Mouse (Mus musculus): ENCODE data around the gene Pias3. TPM values are rescaled to one million over a fixed set of nuclear protein-coding genes. Genes with fewer than 3 reads are reported as not detected.
"Not testable (repeated sequence)": the region's sequence is repeated elsewhere in the genome, so short reads cannot be mapped to it uniquely, and the experiment has no call there.

The Pias3 gene
- 54.6 and 60.2 TPM in 2 replicates for polyA plus RNA-seq (2015; fragmentation: Nextera tagmentation; extraction: Ambion mirVana)

DNA sequence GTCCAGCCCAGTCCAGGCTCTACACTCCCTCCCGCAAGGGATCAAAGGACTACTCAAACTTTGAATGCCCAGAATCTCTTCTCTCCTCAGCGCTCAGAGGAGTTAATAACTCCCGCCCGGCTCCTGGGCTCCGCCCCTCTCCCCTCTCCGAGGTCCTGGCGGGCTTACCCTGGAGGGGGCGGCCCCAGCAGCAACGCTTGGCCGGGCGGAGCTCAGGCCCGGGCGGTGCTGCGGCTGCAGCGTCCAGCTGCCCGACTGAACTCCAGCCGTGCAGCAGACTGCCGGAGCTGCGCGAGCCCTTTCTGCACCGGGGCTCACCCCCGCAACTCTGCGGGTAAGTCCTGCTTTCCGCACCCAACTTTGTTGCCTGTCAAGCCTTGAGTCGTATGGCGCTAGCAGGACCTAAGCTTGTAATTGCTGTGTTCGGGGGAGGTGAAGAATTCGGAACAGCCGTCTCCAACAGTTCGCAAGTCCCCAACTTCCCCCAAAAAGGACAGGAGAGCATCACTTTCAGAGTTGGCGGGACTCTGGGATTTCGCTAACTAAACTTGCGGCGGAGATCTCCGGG lies at the start of gene Pias3:
Gene Pias3 (plus strand): TSS at position 187 of the 568 bp plus-strand sequence.
- under 1% methylated on average over 35 of the region's 35 CpGs for WGBS
- peak within 1 kb of the TSS; percentile 84 for H3K4me2 ChIP-seq (ENCODE audit: low read depth, low read length)
- H3K4me3 ChIP-seq (replicated peaks; ENCODE audit: low read length): peak within 1 kb of the TSS; percentile 83
- peaks cover 12% of the 10 kb centered on the region; the same call in 1 of the 2 replicates for H3K36me3 ChIP-seq (ENCODE audit: control insufficient read depth, insufficient read depth, low read length)
- H3K27me3 ChIP-seq (ENCODE audit: control insufficient read depth, insufficient read depth, low read length): no peaks in the 10 kb centered on the region
- H3K9me3 ChIP-seq (replicated peaks; ENCODE audit: control insufficient read depth, low read length): no peaks in the 10 kb centered on the region
- ATAC-seq (ENCODE audit: insufficient read depth, low FRiP score): peak; percentile 91
- peaks cover 20% of the 10 kb centered on the region for H3K4me1 ChIP-seq (ENCODE audit: control insufficient read depth, insufficient read depth, low read length)
- H3K9ac ChIP-seq (ENCODE audit: low read length): peak within 1 kb of the TSS; percentile 96
- peak within 1 kb of the TSS; percentile 85 for H3K27ac ChIP-seq (ENCODE audit: low read length)

DNA sequence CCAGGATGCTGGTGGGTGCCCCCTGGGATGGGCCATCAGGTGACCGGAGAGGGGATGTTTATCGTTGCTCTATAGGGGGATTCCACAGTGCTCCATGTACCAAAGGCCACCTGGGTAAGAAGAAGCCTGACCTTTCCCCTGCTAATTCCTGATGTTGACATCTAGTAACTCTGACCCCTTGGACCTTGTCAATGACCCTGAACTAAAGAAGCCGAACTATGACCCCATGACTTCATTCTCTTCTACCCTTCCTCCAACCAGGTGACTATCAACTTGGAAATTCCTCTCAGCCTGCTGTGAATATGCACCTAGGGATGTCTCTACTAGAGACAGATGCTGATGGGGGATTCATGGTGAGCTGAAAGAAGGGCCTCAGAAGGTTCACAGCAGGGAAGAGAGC lies 48.8 kb upstream of the Pias3 start:
- Histone ChIP-seq H3K9me3 (replicated peaks; ENCODE audit: control insufficient read depth, low read length) (no peaks in the 10 kb centered on the region), H3K36me3 (ENCODE audit: control insufficient read depth, insufficient read depth, low read length) (peaks cover 3% of the 10 kb centered on the region; the same call in 1 of the 2 replicates), H3K4me1 (ENCODE audit: control insufficient read depth, insufficient read depth, low read length) (no peaks in the 10 kb centered on the region), H3K9ac (ENCODE audit: low read length) (no peak overlapping the region), H3K4me2 (ENCODE audit: low read depth, low read length) (no peak overlapping the region), H3K27ac (ENCODE audit: low read length) (no peak overlapping the region), H3K27me3 (ENCODE audit: control insufficient read depth, insufficient read depth, low read length) (no peaks in the 10 kb centered on the region), H3K4me3 (replicated peaks; ENCODE audit: low read length) (no peak overlapping the region)
- WGBS: 80% methylated on average over 3 of the region's 3 CpGs
- no peak for ATAC-seq (ENCODE audit: insufficient read depth, low FRiP score)

DNA sequence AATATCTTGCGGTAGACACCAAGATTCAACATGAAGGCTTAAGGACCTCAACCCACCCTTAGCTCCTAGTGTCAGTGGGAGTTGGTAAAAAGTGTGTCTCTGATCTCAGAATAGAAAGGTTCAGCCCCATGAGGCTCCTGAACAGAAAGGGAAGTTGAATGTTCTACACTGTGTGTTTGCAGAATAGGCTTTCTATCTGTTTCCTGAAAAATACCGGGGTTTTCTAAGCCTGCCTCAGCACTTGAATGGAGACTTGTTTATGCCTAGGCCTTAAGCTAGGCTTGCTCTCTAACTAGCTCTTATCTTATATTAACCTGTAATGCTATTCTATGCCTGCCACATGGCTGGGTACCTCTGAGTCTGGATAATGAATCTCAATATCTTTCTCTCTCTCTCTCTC lies 35.3 kb upstream of the Pias3 start:
- H3K4me2 ChIP-seq (ENCODE audit: low read depth, low read length): no peak overlapping the region

DNA sequence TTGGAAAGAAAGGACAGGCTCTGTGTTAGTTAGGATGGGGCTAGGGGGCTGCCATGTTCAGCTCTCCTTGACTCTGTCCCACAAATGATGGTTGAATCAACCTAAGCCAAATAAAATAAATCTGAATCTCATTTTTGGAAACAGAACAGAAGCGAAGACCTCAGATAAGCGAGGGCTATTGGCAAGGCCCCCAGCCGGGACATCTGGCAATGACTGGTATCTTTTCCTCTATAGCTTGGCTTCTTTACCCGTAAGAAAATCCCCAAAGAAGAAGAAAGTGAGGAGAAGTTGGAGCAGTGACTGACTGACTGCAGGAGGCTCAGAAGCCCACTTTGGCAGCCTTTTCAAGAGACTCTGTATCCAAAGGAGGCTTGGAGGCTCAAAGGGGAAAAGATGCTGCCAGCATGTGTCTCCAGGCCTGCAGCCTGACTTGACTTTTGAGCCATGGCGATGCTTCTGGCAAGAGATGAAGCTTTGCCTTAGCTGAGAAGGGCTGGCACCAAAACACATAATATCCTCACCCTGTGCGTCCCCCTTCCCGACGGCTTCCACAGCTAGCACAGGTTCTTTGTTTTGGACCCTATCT lies 33.4 kb upstream of the Pias3 start:
- WGBS: 44% methylated on average over 8 of the region's 8 CpGs
- no peak overlapping the region for H3K4me3 ChIP-seq (replicated peaks; ENCODE audit: low read length)

More for the DNA sequence above, 35.3 kb upstream of the Pias3 start:
- no peaks in the 10 kb centered on the region for H3K9me3 ChIP-seq (replicated peaks; ENCODE audit: control insufficient read depth, low read length)
- WGBS: 79% methylated on average over 2 of the region's 2 CpGs
- peaks cover 7% of the 10 kb centered on the region for H3K4me1 ChIP-seq (ENCODE audit: control insufficient read depth, insufficient read depth, low read length)
- no peak overlapping the region for H3K4me3 ChIP-seq (replicated peaks; ENCODE audit: low read length)
- H3K9ac ChIP-seq (ENCODE audit: low read length): no peak overlapping the region
- ATAC-seq (ENCODE audit: insufficient read depth, low FRiP score): no peak
- no peaks in the 10 kb centered on the region for H3K27me3 ChIP-seq (ENCODE audit: control insufficient read depth, insufficient read depth, low read length)
- no peaks in the 10 kb centered on the region for H3K36me3 ChIP-seq (ENCODE audit: control insufficient read depth, insufficient read depth, low read length)
- no peak overlapping the region for H3K27ac ChIP-seq (ENCODE audit: low read length)

DNA sequence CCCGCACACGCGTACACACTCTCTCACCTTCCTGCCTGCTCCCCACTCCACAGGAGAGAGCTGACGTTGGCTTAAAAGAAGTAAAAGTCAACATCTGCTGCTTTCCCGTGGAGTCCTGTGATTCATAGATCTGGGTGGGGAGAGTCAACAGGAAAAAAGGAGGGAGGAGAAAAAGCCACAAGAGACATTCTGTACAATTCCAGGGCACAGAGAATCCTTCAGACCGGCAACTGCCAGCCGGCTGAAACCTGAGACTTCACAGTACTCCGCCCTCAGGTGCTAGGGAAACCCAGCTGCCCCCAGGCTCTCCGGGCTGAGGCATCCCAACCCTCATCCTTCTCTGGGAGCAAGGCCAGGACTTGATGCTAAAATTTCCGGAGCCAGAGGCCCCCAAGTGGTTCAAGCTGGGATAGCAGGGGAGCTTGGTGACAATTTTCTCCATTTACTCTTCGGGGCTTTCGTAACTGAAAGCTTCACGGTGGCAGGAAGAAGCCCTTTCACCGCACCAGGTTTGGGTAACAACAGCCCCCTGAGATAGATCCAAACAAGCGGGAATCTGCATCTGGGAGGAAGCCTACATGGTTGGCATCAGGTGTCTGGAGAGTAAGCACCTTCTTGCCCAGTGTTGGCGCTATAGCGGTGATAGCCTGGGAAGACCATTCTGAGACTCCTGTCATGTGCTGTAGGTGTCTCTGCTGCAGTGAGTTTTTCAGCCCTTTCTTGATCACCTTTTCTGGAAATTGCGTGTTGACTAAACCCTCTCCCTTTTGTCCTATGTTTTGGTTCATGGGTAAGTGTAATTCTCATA lies 32.5 kb upstream of the Pias3 start:
- Histone ChIP-seq H3K9me3 (replicated peaks; ENCODE audit: control insufficient read depth, low read length) (no peaks in the 10 kb centered on the region), H3K4me2 (ENCODE audit: low read depth, low read length) (peak overlapping the region; percentile 70), H3K27me3 (ENCODE audit: control insufficient read depth, insufficient read depth, low read length) (no peaks in the 10 kb centered on the region), H3K4me3 (replicated peaks; ENCODE audit: low read length) (peak overlapping the region; percentile 41), H3K4me1 (ENCODE audit: control insufficient read depth, insufficient read depth, low read length) (peaks cover 7% of the 10 kb centered on the region), H3K9ac (ENCODE audit: low read length) (peak overlapping the region; percentile 58), H3K36me3 (ENCODE audit: control insufficient read depth, insufficient read depth, low read length) (no peaks in the 10 kb centered on the region), H3K27ac (ENCODE audit: low read length) (peak overlapping the region; percentile 80)
- ATAC-seq (ENCODE audit: insufficient read depth, low FRiP score): peak; percentile 89
- 5% methylated on average over 17 of the region's 18 CpGs for WGBS

More for the DNA sequence above, 33.4 kb upstream of the Pias3 start:
- H3K27ac ChIP-seq (ENCODE audit: low read length): peak overlapping the region; percentile 80
- H3K36me3 ChIP-seq (ENCODE audit: control insufficient read depth, insufficient read depth, low read length): no peaks in the 10 kb centered on the region
- H3K9me3 ChIP-seq (replicated peaks; ENCODE audit: control insufficient read depth, low read length): no peaks in the 10 kb centered on the region
- H3K4me2 ChIP-seq (ENCODE audit: low read depth, low read length): peak overlapping the region; percentile 70; the same call in 1 of the 2 replicates
- peaks cover 7% of the 10 kb centered on the region for H3K4me1 ChIP-seq (ENCODE audit: control insufficient read depth, insufficient read depth, low read length)
- ATAC-seq (ENCODE audit: insufficient read depth, low FRiP score): no peak
- no peaks in the 10 kb centered on the region for H3K27me3 ChIP-seq (ENCODE audit: control insufficient read depth, insufficient read depth, low read length)
- no peak overlapping the region for H3K9ac ChIP-seq (ENCODE audit: low read length)

DNA sequence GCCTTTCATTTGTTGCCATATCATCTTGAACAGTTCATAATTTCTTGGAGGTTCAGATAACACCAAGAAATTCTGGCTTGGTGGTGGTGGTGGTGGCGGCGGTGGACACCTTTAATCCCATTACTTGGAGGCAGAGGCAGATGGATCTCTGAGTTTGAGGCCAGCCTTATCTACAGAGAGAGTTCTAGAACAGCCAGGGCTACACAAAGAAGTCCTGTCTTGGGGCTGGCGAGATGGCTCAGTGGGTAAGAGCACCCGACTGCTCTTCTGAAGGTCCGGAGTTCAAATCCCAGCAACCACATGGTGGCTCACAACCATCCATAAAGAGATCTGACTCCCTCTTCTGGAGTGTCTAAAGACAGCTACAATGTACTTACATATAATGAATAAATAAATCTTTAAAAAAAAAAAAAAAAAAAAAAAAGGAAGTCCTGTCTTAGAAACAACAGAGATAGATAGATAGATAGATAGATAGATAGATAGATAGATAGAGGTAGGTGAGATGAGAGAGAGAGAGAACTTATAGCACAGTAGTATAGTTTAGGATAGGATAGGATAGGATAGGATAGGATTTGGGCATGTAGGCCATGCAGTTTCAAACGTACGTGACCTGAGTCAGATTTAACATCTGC lies 30.3 kb upstream of the Pias3 start:
- H3K9me3 ChIP-seq (replicated peaks; ENCODE audit: control insufficient read depth, low read length); H3K4me2 ChIP-seq (ENCODE audit: low read depth, low read length); H3K27me3 ChIP-seq (ENCODE audit: control insufficient read depth, insufficient read depth, low read length); H3K9ac ChIP-seq (ENCODE audit: low read length); ATAC-seq (ENCODE audit: insufficient read depth, low FRiP score); H3K27ac ChIP-seq (ENCODE audit: low read length); H3K4me3 ChIP-seq (replicated peaks; ENCODE audit: low read length); H3K36me3 ChIP-seq (ENCODE audit: control insufficient read depth, insufficient read depth, low read length): not testable (repeated sequence)
- WGBS: 90% methylated on average over 7 of the region's 7 CpGs
- H3K4me1 ChIP-seq (ENCODE audit: control insufficient read depth, insufficient read depth, low read length): peaks cover 12% of the 10 kb centered on the region

DNA sequence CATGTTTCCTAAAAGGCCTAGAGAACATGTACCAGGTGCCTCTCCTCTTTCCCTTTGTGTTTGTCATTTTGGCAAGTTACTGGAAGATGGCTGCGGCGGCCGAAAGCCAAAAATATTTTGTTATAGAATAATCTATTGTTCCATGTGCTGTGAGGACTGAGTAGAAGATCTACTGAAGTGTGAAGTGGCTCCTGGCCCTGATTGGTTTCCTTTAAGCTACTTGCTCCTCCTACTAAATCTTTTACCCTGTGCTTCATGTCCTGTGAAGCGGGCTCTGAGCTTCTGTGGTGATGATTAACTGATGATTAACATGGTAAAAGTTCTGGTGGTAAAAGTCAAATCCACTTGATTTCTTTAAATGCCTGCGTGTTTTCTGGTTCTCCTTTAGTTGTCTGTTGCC lies 29.3 kb upstream of the Pias3 start:
- H3K4me3 ChIP-seq (replicated peaks; ENCODE audit: low read length): no peak overlapping the region
- no peak overlapping the region for H3K9ac ChIP-seq (ENCODE audit: low read length)
- 93% methylated on average over 5 of the region's 5 CpGs for WGBS
- H3K4me1 ChIP-seq (ENCODE audit: control insufficient read depth, insufficient read depth, low read length): peaks cover 12% of the 10 kb centered on the region
- no peaks in the 10 kb centered on the region for H3K27me3 ChIP-seq (ENCODE audit: control insufficient read depth, insufficient read depth, low read length)
- no peak for ATAC-seq (ENCODE audit: insufficient read depth, low FRiP score)
- H3K27ac ChIP-seq (ENCODE audit: low read length): no peak overlapping the region
- no peak overlapping the region for H3K4me2 ChIP-seq (ENCODE audit: low read depth, low read length)
- no peaks in the 10 kb centered on the region for H3K9me3 ChIP-seq (replicated peaks; ENCODE audit: control insufficient read depth, low read length)
- H3K36me3 ChIP-seq (ENCODE audit: control insufficient read depth, insufficient read depth, low read length): no peaks in the 10 kb centered on the region

DNA sequence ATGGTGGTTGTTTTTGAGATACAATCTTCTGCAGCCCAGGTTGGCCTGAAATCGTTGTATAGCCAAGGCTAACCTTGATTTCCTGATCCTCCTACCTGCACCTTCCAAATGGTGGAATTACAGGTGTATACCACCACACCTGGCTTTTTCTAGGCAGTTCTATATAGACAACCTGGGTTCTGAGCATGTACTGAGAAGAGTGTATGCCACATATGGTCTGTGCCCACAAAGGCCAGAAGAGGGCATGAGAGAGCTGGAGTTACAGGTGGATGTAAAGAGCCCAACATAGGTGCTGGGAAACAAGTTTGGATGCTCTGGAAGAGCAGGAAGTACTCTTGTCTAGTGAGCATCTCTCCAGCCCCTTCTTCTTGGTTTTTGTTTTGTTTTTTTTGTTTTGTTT lies 28.9 kb upstream of the Pias3 start:
- no peaks in the 10 kb centered on the region for H3K36me3 ChIP-seq (ENCODE audit: control insufficient read depth, insufficient read depth, low read length)
- H3K4me2 ChIP-seq (ENCODE audit: low read depth, low read length): no peak overlapping the region
- H3K4me1 ChIP-seq (ENCODE audit: control insufficient read depth, insufficient read depth, low read length): peaks cover 12% of the 10 kb centered on the region
- no peak overlapping the region for H3K9ac ChIP-seq (ENCODE audit: low read length)
- ATAC-seq (ENCODE audit: insufficient read depth, low FRiP score): no peak
- no peaks in the 10 kb centered on the region for H3K9me3 ChIP-seq (replicated peaks; ENCODE audit: control insufficient read depth, low read length)
- H3K27me3 ChIP-seq (ENCODE audit: control insufficient read depth, insufficient read depth, low read length): no peaks in the 10 kb centered on the region
- no peak overlapping the region for H3K27ac ChIP-seq (ENCODE audit: low read length)
- H3K4me3 ChIP-seq (replicated peaks; ENCODE audit: low read length): no peak overlapping the region
- WGBS: 35% methylated on average over 1 of the region's 1 CpGs
